Mouse (Mus musculus) C2C12 (cell line): ENCODE data around the gene Lactbl1. TPM values are rescaled to one million over a fixed set of nuclear protein-coding genes. Genes with fewer than 3 reads are reported as not detected.

Source experiments
- H3K27me3 ChIP-seq: one replicate; pipeline ENCODE4 v1.6.1; 2011; ENCODE audit not compliant: control insufficient read depth, insufficient read depth, insufficient read length
- H3K36me3 ChIP-seq: one replicate; pipeline ENCODE4 v1.6.1; 2011; ENCODE audit not compliant: control insufficient read depth, insufficient read depth
- H3K4me3 ChIP-seq: one replicate; pipeline ENCODE4 v1.5.1; 2011; ENCODE audit warnings: mild to moderate bottlenecking, control low read depth; ENCODE audit not compliant: poor library complexity, insufficient read depth, severe bottlenecking
- H3K79me2 ChIP-seq: one replicate; pipeline ENCODE4 v1.6.1; 2011; ENCODE audit not compliant: control insufficient read depth, insufficient read depth
- H3K79me3 ChIP-seq: one replicate; pipeline ENCODE4 v1.6.1; 2011; ENCODE audit warnings: low read depth, control low read depth
- H3ac ChIP-seq: one replicate; pipeline ENCODE3; 2011; ENCODE audit warnings: low read depth; ENCODE audit not compliant: control insufficient read depth, insufficient read length
- CEBPB ChIP-seq: IDR thresholded peaks from one replicate; pipeline ENCODE4 v1.6.1; 2011; ENCODE audit warnings: low read depth, mild to moderate bottlenecking, control low read depth, moderate library complexity
- CTCF ChIP-seq: IDR thresholded peaks from one replicate; pipeline ENCODE4 v1.5.1; 2011; ENCODE audit not compliant: control insufficient read depth, insufficient read depth, insufficient read length
- FOSL1 ChIP-seq: IDR thresholded peaks from one replicate; pipeline ENCODE4 v1.8.0; 2011; ENCODE audit warnings: mild to moderate bottlenecking, low read length; ENCODE audit not compliant: poor library complexity, insufficient read depth, severe bottlenecking
- MAX ChIP-seq: IDR thresholded peaks from one replicate; pipeline ENCODE4 v1.6.1; 2011; ENCODE audit warnings: mild to moderate bottlenecking, control low read depth
- MYOD1 ChIP-seq: IDR thresholded peaks from one replicate; pipeline ENCODE4 v1.6.1; 2011; ENCODE audit warnings: low read depth; ENCODE audit not compliant: control insufficient read depth, insufficient read length
- MYOG ChIP-seq: IDR thresholded peaks from one replicate; pipeline ENCODE4 v1.6.1; 2011; ENCODE audit not compliant: control insufficient read depth, insufficient read length; ENCODE audit errors: extremely low read depth
- USF1 ChIP-seq: IDR thresholded peaks from one replicate; pipeline ENCODE4 v1.6.1; 2011; ENCODE audit warnings: low read depth, mild to moderate bottlenecking, control low read depth, moderate library complexity
- long read RNA-seq, 2 experiments: library from polyadenylated mRNA; unstranded; transcript quantifications; one replicate each; pipeline ENCODE4 v2.0.0; 2019 to 2020
- polyA plus RNA-seq: library from polyadenylated mRNA; unstranded; fragments of >200 nt; fragmentation: generic; extraction: Trizol; gene quantifications from one replicate; pipeline ENCODE4 v1.2.1, GENCODE M21; 2012; ENCODE audit warnings: missing spikeins

Lactbl1 gene
- not detected for polyA plus RNA-seq
- long read RNA-seq, experiment 1: 0 reads
- long read RNA-seq, experiment 2: 0 reads

DNA sequence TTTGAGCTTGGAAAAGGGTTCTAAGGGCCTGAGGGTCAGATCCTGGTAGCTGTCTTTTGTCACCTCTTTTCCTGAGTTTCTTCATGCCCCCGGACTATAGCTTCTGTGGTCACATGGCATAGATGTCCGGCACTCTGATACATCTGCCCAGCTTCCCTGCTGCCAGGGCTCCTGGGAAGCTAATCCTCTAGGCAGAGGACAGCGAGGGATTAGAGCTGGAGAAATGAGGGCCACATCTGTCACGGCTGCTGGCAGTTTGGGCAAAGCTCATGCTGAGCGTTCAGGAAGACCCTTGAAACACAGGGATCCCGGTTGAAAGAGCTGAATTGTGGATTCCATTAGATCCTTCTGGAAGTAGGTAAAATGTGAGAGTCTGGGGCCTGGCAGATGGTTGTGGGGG is at the start of gene Lactbl1:
Gene Lactbl1 (plus strand): TSS at position 234 of the 400 bp plus-strand sequence.
- H3K79me3 ChIP-seq: no peaks in the 10 kb centered on the region
- H3K36me3 ChIP-seq: no peaks in the 10 kb centered on the region
- H3ac ChIP-seq: no peak within 1 kb of the TSS
- H3K79me2 ChIP-seq: no peaks in the 10 kb centered on the region
- no peak within 1 kb of the TSS for H3K4me3 ChIP-seq
- H3K27me3 ChIP-seq: peaks cover 12% of the 10 kb centered on the region
- TF ChIP-seq MYOG (no peak), FOSL1 (no peak), MAX (no peak), USF1 (no peak), CTCF (no peak), MYOD1 (no peak), CEBPB (no peak)

DNA sequence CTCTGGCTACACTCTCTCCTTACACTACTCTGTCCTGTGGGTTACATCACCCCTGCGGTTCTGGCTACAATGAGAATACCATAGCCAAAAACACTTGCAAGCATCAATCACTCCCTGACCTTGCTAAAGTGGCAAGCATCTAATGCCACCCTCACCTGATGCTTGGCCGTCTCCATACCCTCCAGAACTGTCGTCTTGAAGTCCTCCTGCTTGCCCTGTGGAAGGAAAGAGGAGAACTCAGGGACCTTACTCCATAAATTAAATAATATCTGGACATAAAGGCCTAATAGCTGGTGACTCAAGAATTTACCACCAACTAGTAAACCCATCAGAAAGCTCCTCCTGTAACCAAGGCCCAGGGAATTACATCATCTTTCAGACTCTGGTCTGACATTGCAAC is 40.5 kb upstream of the Lactbl1 start:
- no peak overlapping the region for H3K4me3 ChIP-seq
- peaks cover under 1% of the 10 kb centered on the region for H3K36me3 ChIP-seq
- H3K27me3 ChIP-seq: no peaks in the 10 kb centered on the region
- peaks cover 82% of the 10 kb centered on the region for H3K79me3 ChIP-seq
- H3ac ChIP-seq: no peak overlapping the region
- no peak for TF ChIP-seq MAX
- TF ChIP-seq MYOG: no peak
- no peak for TF ChIP-seq FOSL1
- no peak for TF ChIP-seq CTCF
- no peak for TF ChIP-seq CEBPB
- TF ChIP-seq MYOD1: no peak
- TF ChIP-seq USF1: no peak
- peaks cover 98% of the 10 kb centered on the region for H3K79me2 ChIP-seq

DNA sequence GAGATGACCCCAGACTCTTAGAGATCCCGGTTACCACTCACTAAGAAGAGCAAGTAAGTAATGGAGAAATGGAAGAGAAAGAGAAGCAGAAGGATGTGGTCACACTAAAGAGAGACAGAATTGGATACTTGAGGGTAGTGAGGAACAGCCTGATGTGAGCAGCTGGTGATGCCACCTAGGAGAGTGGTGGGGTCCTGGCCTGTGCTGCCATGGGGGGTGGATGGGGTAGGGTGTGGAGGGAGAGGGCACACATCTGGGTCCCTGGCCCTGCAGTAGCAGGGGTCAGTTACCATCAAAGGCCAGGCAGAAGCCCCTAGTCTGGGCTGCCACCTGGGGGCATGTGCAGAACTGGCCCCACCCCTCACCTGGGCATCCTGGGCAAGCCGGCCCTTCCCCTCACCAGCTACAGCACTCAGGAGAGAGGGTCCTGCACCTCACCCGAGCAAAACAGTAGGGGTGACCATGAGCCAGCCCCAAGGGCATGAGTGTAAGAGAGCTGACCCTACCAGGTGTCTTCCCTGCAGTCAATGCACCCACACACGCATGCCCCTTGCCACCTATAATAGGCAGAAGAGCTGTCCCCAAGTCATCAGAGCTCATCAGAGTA is 35.1 kb upstream of the Lactbl1 start:
- no peak overlapping the region for H3K4me3 ChIP-seq
- no peak for TF ChIP-seq MYOD1
- no peak for TF ChIP-seq CEBPB
- no peak for TF ChIP-seq MYOG
- no peak for TF ChIP-seq MAX
- no peak for TF ChIP-seq USF1

DNA sequence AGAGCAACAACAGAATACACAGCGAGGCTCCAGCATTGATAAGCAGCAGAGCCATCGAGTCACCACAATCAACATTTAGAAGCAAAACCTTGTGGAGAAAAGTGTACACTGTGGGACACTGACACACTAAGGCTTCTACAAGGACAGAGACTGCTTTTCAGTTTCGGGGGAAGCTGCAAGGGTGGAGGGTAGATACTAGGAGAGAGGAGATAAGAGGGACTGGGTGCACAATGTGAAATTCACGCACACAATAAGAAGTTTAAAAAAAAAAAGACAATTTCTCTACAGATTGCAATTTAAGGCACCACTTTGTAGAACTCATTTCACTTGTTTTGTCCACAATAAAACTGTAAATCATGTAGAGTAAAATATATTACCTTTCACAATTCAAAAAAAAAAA is 34.4 kb upstream of the Lactbl1 start:
- Histone ChIP-seq H3ac (no peak overlapping the region), H3K27me3 (no peaks in the 10 kb centered on the region), H3K79me3 (peaks cover 88% of the 10 kb centered on the region), H3K4me3 (no peak overlapping the region), H3K36me3 (peaks cover 19% of the 10 kb centered on the region), H3K79me2 (peaks cover 100% of the 10 kb centered on the region)
- TF ChIP-seq FOSL1 (no peak), CEBPB (no peak), USF1 (no peak), MAX (no peak), CTCF (no peak)

More for the DNA sequence above, 35.1 kb upstream of the Lactbl1 start:
- Histone ChIP-seq H3K79me3 (peaks cover 88% of the 10 kb centered on the region), H3K79me2 (peaks cover 100% of the 10 kb centered on the region), H3K27me3 (no peaks in the 10 kb centered on the region), H3ac (no peak overlapping the region), H3K36me3 (peaks cover 13% of the 10 kb centered on the region)

- TF ChIP-seq FOSL1: no peak
- no peak for TF ChIP-seq CTCF
- no peak for TF ChIP-seq MYOD1
- TF ChIP-seq MYOG: no peak
- TF ChIP-seq MAX: no peak
- no peak for TF ChIP-seq CEBPB
- H3K79me2 ChIP-seq: peaks cover 100% of the 10 kb centered on the region
- no peak overlapping the region for H3ac ChIP-seq
- H3K4me3 ChIP-seq: no peak overlapping the region
- H3K36me3 ChIP-seq: peaks cover 19% of the 10 kb centered on the region
- H3K79me3 ChIP-seq: peaks cover 80% of the 10 kb centered on the region
- H3K27me3 ChIP-seq: no peaks in the 10 kb centered on the region
These were observed 30.3 kb upstream of the Lactbl1 start for GRCm38 (mm10) chr4:136592111-136592510.

DNA sequence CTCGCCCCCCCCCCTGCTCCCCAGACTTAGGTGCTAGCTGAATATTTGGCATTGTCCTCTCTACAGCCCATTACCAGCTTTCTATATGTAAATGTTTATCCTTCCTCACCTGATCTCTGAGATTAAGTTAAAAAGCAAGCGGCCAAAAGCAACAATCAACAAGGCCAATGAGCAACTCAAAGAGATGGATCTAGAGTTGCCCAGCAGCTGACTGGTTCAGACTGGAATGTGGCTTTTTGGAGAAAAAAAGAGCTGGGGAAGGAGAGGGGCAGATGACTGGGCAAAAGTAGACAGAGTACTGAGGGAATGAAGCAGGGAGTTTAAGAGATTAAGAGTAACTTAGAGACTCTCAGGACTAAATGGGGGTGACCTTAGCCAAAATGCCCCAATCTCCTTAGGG is 28.4 kb upstream of the Lactbl1 start:
- Histone ChIP-seq H3K27me3 (no peaks in the 10 kb centered on the region), H3K79me2 (peaks cover 99% of the 10 kb centered on the region), H3K79me3 (peaks cover 77% of the 10 kb centered on the region), H3K4me3 (no peak overlapping the region), H3K36me3 (peaks cover 19% of the 10 kb centered on the region), H3ac (no peak overlapping the region)
- TF ChIP-seq MAX: no peak
